Mouse (Mus musculus): ENCODE measurements around the gene Gdpgp1. TPM values are rescaled to one million over a fixed set of nuclear protein-coding genes. Genes with fewer than 3 reads are reported as not detected.

The Gdpgp1 gene
- polyA plus RNA-seq, 1 experiment, result 3.2 TPM

DNA sequence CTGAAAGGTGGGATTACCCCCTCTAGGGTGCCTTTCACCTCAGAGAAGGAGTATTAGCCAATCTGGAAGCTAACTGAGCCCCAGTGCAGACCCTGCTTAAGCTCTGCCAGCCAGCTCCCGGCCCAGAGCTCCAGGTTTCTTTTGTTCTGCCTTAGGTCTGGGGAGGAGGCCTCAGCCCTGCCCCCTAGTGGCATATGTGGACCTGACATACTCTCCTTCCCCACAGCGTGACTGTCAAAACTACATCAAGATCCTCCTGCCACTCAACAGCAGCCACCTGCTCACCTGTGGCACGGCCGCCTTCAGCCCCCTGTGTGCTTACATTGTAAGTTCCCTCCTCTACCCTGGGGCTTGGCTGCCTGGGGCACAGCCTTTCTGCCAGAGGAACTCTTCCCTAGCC is 17.3 kb upstream of the Gdpgp1 start:
- Histone ChIP-seq H3K4me1 (ENCODE audit: control insufficient read depth, insufficient read depth, low read length) (no peaks in the 10 kb centered on the region), H3K4me3 (replicated peaks; ENCODE audit: extremely low read depth, low read depth, low read length) (no peak overlapping the region)
- peak; percentile 78 for DNase-seq
- peak; percentile 88 for TF ChIP-seq CTCF (IDR thresholded peaks at IDR 0.05; ENCODE audit: insufficient read depth, low read length)
- TF ChIP-seq POLR2A (IDR thresholded peaks at IDR 0.05; ENCODE audit: borderline replicate concordance, extremely low read depth, low read depth, low read length), result no peak
- 21% methylated on average over 4 of the region's 4 CpGs for WGBS

GRCm38 (mm10) chr7:80216566-80216965 is 16.1 kb upstream of the Gdpgp1 start:
- WGBS, result 64% methylated on average over 8 of the region's 8 CpGs
- no peak for DNase-seq
- no peak overlapping the region for H3K4me3 ChIP-seq (replicated peaks; ENCODE audit: extremely low read depth, low read depth, low read length)
- TF ChIP-seq POLR2A (IDR thresholded peaks at IDR 0.05; ENCODE audit: borderline replicate concordance, extremely low read depth, low read depth, low read length) (no peak), CTCF (IDR thresholded peaks at IDR 0.05; ENCODE audit: insufficient read depth, low read length) (no peak)
- no peaks in the 10 kb centered on the region for H3K4me1 ChIP-seq (ENCODE audit: control insufficient read depth, insufficient read depth, low read length)

GRCm38 (mm10) chr7:80218666-80219065 is 14.0 kb upstream of the Gdpgp1 start:
- Histone ChIP-seq H3K4me1 (ENCODE audit: control insufficient read depth, insufficient read depth, low read length) (no peaks in the 10 kb centered on the region), H3K4me3 (replicated peaks; ENCODE audit: extremely low read depth, low read depth, low read length) (no peak overlapping the region)
- no peak for TF ChIP-seq CTCF (IDR thresholded peaks at IDR 0.05; ENCODE audit: insufficient read depth, low read length)
- no peak for TF ChIP-seq POLR2A (IDR thresholded peaks at IDR 0.05; ENCODE audit: borderline replicate concordance, extremely low read depth, low read depth, low read length)
- WGBS, result 95% methylated on average over 9 of the region's 9 CpGs
- no peak for DNase-seq

DNA sequence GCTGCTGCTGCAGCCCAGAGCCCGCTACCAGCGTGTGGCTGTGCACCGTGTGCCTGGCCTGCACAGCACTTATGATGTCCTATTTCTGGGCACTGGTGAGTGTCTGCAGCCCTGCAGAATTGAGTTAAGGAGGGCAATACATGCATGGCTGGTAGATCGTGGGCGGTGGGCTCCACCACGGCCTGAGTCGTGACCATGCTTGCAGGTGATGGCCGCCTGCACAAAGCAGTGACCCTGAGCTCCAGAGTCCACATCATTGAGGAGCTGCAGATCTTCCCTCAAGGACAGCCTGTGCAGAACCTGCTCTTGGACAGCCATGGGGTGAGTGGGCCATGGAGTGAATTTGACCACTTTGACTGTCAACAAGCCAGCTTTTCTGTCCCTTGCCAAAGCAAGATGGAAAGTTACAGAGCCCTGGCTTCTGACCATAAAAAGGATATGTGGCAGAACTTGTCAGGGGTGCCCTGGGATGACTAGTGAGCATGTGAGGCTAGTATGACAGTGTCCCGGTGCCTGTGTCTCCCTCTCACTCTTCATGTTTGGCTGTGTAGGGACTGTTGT is 12.3 kb upstream of the Gdpgp1 start:
- 94% methylated on average over 9 of the region's 9 CpGs for WGBS
- DNase-seq, result no peak
- Histone ChIP-seq H3K4me3 (replicated peaks; ENCODE audit: extremely low read depth, low read depth, low read length) (no peak overlapping the region), H3K4me1 (ENCODE audit: control insufficient read depth, insufficient read depth, low read length) (no peaks in the 10 kb centered on the region)
- no peak for TF ChIP-seq CTCF (IDR thresholded peaks at IDR 0.05; ENCODE audit: insufficient read depth, low read length)
- TF ChIP-seq POLR2A (IDR thresholded peaks at IDR 0.05; ENCODE audit: borderline replicate concordance, extremely low read depth, low read depth, low read length), result no peak

DNA sequence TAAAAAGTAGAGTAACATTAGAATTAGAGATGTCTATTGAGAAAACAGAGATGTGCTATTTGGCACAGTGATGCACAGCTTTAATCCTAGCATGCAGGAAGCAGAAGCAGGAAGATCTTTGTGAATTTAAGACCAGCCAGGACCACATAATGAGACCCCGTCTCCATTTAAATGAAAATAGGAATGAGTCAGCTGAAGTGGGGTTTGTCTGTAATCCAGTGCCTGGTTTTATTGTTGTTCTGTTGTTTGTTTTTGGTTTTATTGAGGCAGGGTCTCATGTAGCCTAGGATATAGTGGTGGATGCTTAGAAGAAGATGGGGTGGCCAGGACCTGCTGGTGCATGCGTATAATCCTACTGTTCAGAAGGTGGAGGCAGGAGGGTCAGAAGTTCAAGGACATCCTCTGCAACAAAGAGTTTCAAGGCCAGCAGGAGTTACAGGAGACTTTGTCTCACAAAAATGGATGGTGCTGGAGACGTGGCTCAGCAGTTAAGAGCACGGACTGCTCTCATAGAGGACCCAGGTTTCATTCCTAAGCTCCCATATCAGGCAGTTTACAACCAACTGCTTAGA is 11.4 kb upstream of the Gdpgp1 start:
- no peak for DNase-seq
- WGBS, result 86% methylated on average over 4 of the region's 4 CpGs

DNA sequence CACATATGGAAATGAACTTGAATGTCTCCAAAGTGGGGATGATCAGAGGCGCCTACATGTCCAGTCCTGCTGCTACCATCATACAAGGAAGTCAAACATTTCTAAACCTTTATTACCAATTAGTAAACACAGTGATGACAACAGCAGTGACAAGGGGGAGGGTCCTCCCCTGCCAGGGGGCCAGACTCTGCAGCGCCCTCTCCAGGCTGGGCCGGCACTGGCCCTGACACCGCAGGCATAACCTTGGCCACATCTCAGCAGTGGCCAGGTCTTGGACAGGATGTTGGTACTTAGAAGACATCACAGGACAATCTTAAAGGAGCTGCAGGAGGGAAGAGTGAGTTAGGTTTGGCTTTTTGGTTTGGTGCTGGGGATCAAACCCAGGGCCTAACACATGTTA is 5.6 kb upstream of the Gdpgp1 start:
- Histone ChIP-seq H3K4me3 (replicated peaks; ENCODE audit: extremely low read depth, low read depth, low read length) (no peak overlapping the region), H3K4me1 (ENCODE audit: control insufficient read depth, insufficient read depth, low read length) (no peaks in the 10 kb centered on the region; the same call in 1 of the 2 replicates)
- DNase-seq, result no peak
- TF ChIP-seq POLR2A (IDR thresholded peaks at IDR 0.05; ENCODE audit: borderline replicate concordance, extremely low read depth, low read depth, low read length) (no peak), CTCF (IDR thresholded peaks at IDR 0.05; ENCODE audit: insufficient read depth, low read length) (no peak)
- WGBS, result 96% methylated on average over 4 of the region's 4 CpGs

More for the DNA sequence above, 11.4 kb upstream of the Gdpgp1 start:
- Histone ChIP-seq H3K4me1 (ENCODE audit: control insufficient read depth, insufficient read depth, low read length) (no peaks in the 10 kb centered on the region), H3K4me3 (replicated peaks; ENCODE audit: extremely low read depth, low read depth, low read length) (no peak overlapping the region)
- no peak for TF ChIP-seq CTCF (IDR thresholded peaks at IDR 0.05; ENCODE audit: insufficient read depth, low read length)
- TF ChIP-seq POLR2A (IDR thresholded peaks at IDR 0.05; ENCODE audit: borderline replicate concordance, extremely low read depth, low read depth, low read length), result no peak

GRCm38 (mm10) chr7:80230196-80230595 is 2.5 kb upstream of the Gdpgp1 start:
- TF ChIP-seq POLR2A (IDR thresholded peaks at IDR 0.05; ENCODE audit: borderline replicate concordance, extremely low read depth, low read depth, low read length) (no peak), CTCF (IDR thresholded peaks at IDR 0.05; ENCODE audit: insufficient read depth, low read length) (no peak)
- peaks cover 4% of the 10 kb centered on the region; the same call in 1 of the 2 replicates for H3K4me1 ChIP-seq (ENCODE audit: control insufficient read depth, insufficient read depth, low read length)
- H3K4me3 ChIP-seq (replicated peaks; ENCODE audit: extremely low read depth, low read depth, low read length), result no peak overlapping the region
- DNase-seq, result no peak
- 65% methylated on average over 6 of the region's 6 CpGs for WGBS

DNA sequence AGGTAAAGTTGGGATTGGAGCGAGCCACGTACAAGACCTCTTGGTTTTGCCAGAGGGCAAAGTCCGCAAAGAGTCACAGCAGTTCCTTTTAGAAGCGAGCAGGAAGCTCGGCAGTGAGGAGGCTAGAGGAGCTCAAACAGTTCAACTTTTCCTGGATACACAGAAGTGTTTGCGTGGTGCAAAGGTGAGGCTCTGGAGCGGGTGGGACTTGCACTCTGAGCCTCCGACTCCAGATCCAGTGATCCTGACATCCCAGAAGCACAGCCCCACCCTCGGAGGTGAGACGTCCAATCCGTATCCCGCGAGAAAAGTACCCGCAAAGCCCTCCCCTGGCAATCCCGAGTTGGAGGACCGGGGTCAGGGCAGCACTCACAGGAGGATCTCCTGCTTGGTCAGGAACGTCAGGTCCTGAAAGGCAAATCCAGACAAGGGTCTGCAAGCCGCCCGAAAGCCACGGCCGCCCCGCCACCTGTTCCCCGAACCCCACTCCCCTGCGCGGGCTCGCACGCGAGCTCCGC is 635 bp upstream of the Gdpgp1 start:
- Histone ChIP-seq H3K4me3 (replicated peaks; ENCODE audit: extremely low read depth, low read depth, low read length) (peak overlapping the region; percentile 88), H3K4me1 (ENCODE audit: control insufficient read depth, insufficient read depth, low read length) (peaks cover 4% of the 10 kb centered on the region; the same call in 1 of the 2 replicates)
- WGBS, result under 1% methylated on average over 29 of the region's 29 CpGs
- no peak for DNase-seq
- TF ChIP-seq CTCF (IDR thresholded peaks at IDR 0.05; ENCODE audit: insufficient read depth, low read length) (no peak), POLR2A (IDR thresholded peaks at IDR 0.05; ENCODE audit: borderline replicate concordance, extremely low read depth, low read depth, low read length) (no peak)

- 59% methylated on average over 9 of the region's 9 CpGs for WGBS
- Histone ChIP-seq H3K4me1 (ENCODE audit: control insufficient read depth, insufficient read depth, low read length) (peaks cover 4% of the 10 kb centered on the region; the same call in 1 of the 2 replicates), H3K4me3 (replicated peaks; ENCODE audit: extremely low read depth, low read depth, low read length) (no peak overlapping the region)
- TF ChIP-seq CTCF (IDR thresholded peaks at IDR 0.05; ENCODE audit: insufficient read depth, low read length) (no peak), POLR2A (IDR thresholded peaks at IDR 0.05; ENCODE audit: borderline replicate concordance, extremely low read depth, low read depth, low read length) (no peak)
- DNase-seq, result no peak
These were observed 1.1 kb downstream of the Gdpgp1 start for GRCm38 (mm10) chr7:80233799-80234198.

- Histone ChIP-seq H3K4me1 (ENCODE audit: control insufficient read depth, insufficient read depth, low read length) (peaks cover 4% of the 10 kb centered on the region; the same call in 1 of the 2 replicates), H3K4me3 (replicated peaks; ENCODE audit: extremely low read depth, low read depth, low read length) (no peak overlapping the region)
- no peak for DNase-seq
- TF ChIP-seq CTCF (IDR thresholded peaks at IDR 0.05; ENCODE audit: insufficient read depth, low read length) (no peak), POLR2A (IDR thresholded peaks at IDR 0.05; ENCODE audit: borderline replicate concordance, extremely low read depth, low read depth, low read length) (no peak)
- 89% methylated on average over 10 of the region's 10 CpGs for WGBS
These were observed 5.9 kb downstream of the Gdpgp1 start for GRCm38 (mm10) chr7:80238542-80238941.
